Mouse (Mus musculus) induced T-regulatory cell, adult 2 months (primary cell): Measurements from ENCODE around the gene Olfr462.

Experiments used
- DNase-seq: peaks from one replicate; pipeline ENCODE4 v3.0.0-alpha.2; 2012; ENCODE audit warnings: low read depth

The Olfr462 gene

DNA sequence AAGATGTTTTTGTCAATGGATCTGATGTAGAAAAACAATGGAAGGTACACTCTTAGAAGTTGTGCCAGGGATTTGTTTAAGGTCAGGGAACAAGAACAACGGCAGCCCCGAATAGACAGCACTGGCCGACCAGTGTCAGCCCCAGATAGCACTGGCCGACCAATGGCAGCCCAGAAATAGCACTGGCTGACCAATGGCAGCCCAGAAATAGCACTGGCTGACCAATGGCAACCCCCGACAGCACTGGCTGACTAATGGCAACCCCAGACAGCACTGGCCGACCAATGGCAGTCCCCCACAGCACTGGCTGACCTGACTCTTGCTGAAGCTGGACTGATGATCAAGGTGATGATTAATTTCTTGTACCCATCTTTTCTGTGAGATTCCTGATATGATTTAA, 44.2 kb downstream of the Olfr462 start:
- DNase-seq: no peak

DNA sequence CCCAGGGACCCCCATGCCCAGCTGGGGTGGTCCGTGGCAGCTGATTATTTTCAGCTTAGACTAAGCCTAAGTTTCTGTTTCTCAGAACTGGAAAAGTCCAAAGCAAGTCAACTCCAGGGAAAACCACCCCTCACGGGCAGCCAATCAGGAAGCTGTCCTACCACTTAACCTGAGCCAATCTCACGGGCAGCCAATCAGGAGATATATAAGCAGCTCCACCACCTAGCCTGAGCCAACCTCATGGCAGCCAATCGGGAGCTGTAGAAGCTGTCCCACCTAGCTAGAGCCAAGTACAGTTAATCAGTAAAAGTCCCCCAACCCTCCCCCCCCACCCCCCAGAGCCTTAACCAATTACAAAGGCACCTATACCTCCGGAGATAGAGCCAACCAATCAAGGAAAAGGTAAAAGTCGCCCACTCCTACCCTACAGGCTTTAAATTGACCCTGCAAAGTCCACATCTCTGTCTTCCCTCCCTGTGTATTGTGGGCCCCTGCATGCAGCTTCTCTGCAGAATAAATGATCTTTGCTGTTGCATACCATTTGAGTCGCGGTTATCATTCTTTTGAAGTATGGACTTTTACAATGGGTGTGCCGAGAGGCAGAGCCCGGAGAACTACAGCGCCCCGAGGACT, 45.0 kb downstream of the Olfr462 start:
- no peak for DNase-seq

DNA sequence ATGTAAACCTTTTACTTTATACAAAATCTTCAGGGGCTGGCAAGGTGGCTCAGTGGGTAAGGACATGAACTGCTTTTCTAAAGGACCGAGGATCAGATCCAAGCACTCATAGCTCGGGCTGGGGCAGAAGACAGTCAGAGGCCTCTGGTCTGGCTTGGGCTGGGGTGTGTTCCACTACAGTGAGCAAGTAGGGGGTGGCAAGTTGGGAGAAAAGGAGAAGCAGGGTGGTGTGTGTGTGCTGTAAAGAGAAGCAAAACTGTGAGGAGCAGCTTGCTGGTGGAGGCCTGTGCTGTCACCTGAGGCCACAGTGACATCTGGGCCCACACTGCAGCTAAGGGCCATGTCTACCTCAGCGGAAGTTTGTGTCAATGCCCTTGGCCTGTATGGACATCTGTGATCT, 50.6 kb downstream of the Olfr462 start:
- no peak for DNase-seq

DNA sequence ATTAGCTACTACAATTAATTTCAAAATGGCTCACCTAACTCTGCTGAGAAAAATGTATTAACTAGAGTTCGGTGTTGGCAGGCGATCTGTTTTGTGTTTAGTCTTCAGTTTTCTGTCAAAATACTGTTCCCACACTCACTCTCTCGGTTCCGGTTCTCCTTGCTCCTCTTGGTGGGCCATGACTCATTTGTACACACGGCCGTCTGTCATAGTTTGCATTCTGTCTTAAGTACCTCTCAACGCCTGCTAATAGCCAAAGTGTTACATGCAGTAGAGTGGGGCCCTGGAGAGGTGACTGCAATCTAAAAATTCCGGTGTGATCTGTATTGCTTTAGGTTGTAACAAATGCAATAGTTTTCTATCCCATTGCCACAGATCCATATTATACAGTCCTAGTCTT, 51.4 kb downstream of the Olfr462 start:
- no peak for DNase-seq
